Mouse (Mus musculus): ENCODE data around the gene Msl1.

Gene Msl1

DNA sequence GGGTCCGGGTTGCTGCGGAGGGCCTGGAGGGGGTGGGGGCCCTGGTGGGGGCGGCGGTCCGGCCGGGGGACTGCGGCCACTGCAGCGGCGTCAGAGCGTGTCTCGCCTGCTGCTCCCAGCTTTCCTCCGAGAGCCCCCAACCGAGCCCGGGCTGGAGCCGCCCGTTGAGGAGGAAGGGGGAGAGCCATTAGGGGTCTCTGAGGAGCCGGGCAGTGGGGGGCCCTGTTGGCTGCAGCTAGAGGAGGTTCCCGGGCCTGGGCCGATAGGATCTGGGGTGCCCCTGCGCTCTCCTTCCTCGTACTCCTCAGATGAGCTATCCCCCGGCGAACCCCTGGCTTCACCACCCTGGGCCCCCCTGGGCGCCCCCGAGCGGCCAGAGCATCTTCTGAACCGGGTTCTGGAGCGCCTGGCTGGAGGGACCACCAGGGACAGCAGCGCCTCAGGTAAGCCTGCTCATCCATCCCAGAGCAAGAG, 42.0 kb downstream of the Msl1 start:
- in situ Hi-C loops (cut with MboI, MseI): no loop called here

DNA sequence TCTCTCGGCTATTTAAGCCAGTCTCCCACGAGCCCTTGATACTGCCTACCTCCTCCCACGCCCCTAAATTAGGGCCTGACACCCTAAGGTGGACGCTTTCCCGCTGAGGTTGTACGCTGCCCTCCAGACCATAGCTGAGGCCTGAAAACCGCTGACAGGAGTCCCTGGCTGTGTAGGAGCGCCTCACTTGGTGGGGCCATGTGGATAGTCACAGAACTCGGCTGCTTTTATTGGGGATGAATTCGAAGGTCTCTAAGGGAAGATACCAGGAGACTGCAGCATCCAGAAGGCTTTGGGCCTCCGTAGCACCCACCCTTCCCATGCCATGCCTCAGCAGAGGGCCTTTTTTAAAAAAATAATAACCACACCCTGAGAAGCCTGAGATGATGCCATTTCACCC, 42.6 kb downstream of the Msl1 start:
- in situ Hi-C loops (cut with MboI, MseI): no loop called here

DNA sequence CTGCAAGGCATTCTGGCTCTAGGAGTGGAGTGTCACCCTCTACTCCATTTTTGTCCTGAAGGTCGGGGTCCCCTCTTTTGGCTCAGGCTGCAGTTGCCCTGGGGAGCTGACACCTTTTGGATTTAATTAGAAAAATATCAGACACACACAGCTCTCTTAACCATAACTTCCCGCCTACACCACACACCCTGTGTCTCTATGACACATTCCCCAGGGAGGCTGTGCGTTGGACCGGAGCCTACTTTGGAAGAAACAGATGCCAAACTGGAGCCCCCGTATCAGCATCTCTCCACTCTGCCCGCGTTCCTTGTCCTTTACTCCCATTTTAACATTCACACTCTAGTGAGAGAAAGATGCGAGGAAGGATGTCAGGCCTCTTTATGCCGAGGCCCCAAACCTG, 43.2 kb downstream of the Msl1 start:
- in situ Hi-C loops (cut with MboI, MseI): no loop called here

DNA sequence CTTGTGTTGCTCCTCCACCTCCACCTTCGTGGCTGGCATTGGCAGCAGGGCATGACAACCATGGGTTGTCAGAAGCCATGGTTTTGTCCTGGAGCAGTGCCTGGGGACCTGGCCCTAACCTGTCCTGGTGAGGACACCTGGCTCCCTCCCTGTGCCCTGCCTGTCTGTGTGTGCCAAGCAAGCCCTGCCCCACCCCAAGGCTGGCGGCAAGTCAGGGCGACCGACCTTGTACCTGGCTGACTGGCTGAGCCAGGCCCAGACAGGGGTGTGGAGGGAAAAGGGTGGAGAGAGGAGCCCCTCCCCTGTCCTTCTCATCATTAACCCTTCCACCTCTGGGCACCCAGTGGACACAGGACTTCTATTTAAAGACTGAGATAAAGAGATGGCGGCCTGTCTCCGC, 44.1 kb downstream of the Msl1 start:
- in situ Hi-C loops (cut with MboI, MseI): no loop called here

DNA sequence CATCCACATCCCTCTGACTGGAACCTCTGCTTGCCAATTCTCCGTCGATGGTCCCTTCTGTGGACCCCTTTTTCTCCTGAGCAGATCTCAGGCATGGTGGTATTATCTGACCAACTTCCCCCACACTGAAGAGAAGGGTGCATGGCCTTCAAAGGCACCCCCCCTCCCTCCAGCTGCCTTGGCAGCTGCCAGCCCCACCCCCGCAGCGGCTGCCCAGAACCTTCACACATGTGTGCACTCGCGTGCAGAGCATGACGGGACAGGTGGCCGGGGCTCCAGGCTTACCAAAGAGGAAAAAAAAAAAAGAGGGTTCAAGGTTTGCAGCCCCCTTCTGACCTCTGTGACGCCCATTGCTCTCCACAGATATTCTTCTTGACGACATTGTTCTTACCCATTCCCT, 44.6 kb downstream of the Msl1 start:
- in situ Hi-C loops (cut with MboI, MseI): no loop called here

DNA sequence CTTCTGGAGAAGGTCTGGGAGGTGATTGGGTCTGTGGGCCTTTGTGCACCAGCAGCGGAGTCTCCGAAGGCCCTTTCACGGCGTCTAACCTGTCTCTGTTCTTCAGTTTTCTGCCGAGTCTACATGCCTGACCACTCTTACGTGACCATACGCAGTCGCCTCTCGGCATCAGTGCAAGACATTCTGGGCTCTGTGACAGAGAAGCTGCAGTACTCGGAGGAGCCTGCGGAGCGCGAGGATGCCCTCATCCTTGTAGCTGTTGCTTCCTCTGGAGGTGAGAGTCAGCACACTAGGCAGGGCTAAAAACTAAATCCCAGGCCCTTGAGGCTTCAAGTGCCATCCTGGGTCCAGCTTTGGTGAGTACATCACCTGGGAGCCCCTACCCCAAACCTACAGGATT, 50.7 kb downstream of the Msl1 start:
- in situ Hi-C loops (cut with MboI, MseI): no loop called here

DNA sequence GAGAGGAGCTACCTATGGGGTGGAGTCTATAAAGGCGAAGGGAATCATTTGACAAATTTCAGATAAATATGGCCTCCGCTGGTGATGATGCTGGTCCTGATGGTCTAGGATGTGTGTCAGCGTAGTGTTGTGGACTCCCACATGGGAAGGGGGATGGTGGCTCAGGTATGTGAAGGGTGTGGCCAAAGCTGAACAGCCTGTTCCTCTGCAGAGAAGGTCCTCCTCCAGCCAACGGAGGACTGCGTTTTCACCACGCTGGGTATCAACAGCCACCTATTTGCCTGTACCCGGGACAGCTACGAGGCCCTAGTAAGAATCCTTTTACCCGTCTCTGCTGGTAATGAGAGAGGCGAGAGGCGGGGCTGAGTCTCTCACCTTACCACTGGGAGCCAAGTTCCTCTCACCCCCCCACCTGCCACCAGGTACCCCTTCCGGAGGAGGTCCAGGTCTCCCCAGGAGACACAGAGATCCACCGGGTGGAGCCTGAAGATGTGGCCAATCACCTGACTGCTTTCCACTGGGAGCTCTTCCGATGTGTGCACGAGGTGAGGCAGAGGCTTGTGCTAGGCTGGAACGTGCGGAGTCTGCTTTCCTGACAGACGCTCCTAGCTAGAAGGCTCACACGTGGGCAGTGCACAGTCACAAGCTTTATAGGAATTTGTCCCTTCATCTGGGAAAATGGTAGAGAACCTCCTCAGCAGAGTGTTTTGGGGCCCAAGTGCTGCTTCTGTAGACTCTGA, 51.7 kb downstream of the Msl1 start:
- in situ Hi-C loops (cut with MboI, MseI): no loop called here

DNA sequence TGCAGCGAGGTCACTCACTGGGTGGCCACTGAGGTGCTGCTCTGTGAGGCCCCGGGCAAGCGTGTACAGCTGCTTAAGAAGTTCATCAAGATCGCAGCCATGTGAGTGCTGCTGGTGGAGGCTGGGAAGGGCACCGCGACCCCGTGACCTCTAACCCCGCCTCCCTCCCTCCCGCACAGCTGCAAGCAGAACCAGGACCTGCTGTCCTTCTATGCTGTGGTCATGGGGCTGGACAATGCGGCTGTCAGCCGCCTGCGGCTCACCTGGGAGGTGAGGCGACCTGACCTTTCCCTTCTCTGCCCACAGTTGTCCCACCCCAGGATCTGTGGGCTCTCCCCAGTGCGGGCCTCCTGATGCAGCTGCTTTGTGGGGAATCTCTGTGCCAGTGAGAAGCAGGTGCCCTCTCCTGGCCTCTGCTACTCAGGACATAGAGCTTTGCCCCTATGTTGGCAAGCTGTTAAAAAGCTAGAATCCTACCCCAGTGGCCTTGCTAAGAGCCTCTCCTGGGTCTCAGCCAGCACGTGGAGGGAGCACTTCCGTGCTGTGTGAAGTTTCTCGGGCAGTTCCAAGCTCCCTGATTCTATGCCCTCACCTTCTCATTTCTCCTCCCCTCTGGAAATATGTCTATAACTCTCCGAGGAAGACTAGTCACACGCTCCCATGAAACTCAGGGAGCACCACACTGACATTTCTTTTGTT, 54.0 kb downstream of the Msl1 start:
- in situ Hi-C loops (cut with MboI, MseI): no loop called here

DNA sequence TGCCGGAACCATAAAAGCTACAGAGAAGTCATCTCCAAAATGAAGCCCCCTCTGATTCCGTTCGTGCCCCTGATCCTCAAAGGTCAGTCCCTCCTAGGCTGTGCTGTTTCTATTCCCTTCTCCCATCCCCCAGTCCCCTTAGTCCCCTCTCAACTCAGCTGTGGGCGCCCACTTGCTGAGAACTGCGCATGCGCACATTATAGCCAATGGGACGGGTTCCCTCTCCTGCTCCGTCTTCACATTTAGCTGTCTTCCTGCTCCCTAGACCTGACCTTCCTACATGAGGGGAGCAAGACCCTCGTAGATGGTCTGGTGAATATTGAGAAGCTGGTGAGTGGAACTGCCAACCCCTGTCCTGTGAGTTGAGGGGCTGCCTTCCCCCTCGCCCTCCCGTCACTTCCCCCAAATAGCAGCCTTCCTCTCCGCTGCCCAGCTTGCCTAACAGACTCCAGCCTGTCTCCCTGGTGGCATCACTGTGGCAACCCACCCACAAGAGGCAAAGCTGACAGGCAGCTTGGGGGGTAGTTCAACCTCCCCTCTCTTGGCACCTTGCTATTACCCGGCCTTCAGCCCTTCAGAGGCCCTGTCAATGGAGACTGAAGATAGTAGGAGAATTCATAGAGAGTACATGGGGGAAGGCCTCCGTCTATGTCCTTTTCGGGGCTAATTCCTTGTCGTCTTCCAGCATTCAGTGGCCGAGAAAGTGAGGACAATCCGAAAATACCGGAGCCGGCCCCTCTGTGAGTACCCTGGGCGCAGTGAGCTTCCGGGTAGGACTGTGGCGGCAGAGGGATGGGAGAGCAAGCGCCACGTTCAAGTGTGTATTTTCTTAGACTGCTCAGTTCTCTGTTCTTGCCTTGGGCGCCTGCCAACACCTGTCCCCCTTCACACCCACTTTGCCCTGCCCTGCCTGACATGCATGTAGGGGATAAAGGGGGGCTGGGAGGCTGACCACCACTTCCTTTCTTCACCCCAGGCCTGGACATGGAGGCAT, 55.1 kb downstream of the Msl1 start:
- in situ Hi-C loops (cut with MboI, MseI): no loop called here

DNA sequence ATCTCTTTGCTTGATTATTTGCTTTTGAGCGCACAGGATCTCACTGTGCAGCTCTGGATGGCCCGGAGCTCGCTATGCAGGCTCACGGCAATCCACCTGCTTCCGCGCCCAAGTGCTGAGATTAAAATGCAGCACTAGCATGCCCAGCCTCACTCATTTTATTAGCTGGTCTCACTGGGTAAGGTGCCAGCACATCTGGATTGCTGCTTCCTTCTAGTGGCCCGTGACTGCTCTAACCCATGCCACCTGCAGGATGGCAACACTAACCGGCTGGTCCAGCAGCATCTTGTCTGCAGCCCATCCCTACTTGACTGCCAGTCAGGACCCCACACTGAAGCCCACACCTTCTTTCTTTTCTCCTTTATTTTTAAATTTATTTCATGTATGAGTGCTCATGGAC, 58.8 kb downstream of the Msl1 start:
- in situ Hi-C loops (cut with MboI, MseI): no loop called here

DNA sequence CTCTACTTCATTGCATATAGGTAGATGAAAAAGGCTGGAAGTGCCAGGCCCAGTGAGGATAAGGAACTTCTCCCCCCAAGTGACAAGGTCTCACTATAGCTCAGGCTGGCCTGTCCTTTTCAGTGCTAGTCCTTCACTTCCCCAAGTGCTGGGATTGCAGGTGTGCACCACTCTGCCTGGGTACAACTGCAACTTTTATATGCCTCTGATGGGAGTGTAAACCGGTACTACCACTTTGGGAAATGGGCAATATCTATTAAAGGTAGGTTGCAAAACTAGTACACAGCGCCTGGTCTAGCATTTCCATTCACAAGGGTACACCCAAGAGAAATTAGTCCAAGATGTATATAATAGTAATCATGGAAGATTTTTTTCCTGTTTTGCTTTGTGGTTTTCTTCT, 59.3 kb downstream of the Msl1 start:
- in situ Hi-C loops (cut with MboI, MseI): no loop called here
